Mouse (Mus musculus): ENCODE results near the gene Glmp. TPM values are rescaled to one million over a fixed set of nuclear protein-coding genes. Genes with fewer than 3 reads are reported as not detected.
"Not testable (repeated sequence)": the region's sequence is repeated elsewhere in the genome, so short reads cannot be mapped to it uniquely, and the experiment has no call there.

The Glmp gene
- total RNA-seq, 2 experiments from 2014 or later: 40.6 to 170 TPM

- peak; percentile 52 for ATAC-seq (ENCODE audit: poor library complexity, severe bottlenecking)
Measured at GRCm38 (mm10) chr3:88335436-88336053, 10.7 kb downstream of the Glmp start.

- peak; percentile 90 for ATAC-seq (ENCODE audit: poor library complexity, severe bottlenecking)
Measured at GRCm38 (mm10) chr3:88336058-88337013, 11.5 kb downstream of the Glmp start, which contains the start of the genes Tmem79 and Smg5. Gene Tmem79, minus strand, starts transcription at chr3:88336148. Gene Smg5, plus strand, starts transcription at chr3:88336260.

- peak; percentile 20 for ATAC-seq (ENCODE audit: poor library complexity, severe bottlenecking)
Measured at GRCm38 (mm10) chr3:88337367-88338020, 12.7 kb downstream of the Glmp start.

- no peak for ATAC-seq (ENCODE audit: poor library complexity, severe bottlenecking)
Measured at GRCm38 (mm10) chr3:88338316-88338715, 13.5 kb downstream of the Glmp start.

- ATAC-seq (ENCODE audit: poor library complexity, severe bottlenecking): no peak
Measured at GRCm38 (mm10) chr3:88339006-88339405, 14.2 kb downstream of the Glmp start.

- ATAC-seq (ENCODE audit: poor library complexity, severe bottlenecking): no peak
Measured at GRCm38 (mm10) chr3:88350732-88351131, 25.9 kb downstream of the Glmp start.

- ATAC-seq (ENCODE audit: poor library complexity, severe bottlenecking): no peak
Measured at GRCm38 (mm10) chr3:88352907-88353306, 28.1 kb downstream of the Glmp start.

GRCm38 (mm10) chr3:88354396-88355165 lies 29.8 kb downstream of the Glmp start:
- no peak for ATAC-seq (ENCODE audit: poor library complexity, severe bottlenecking)

GRCm38 (mm10) chr3:88359584-88359983 lies 34.8 kb downstream of the Glmp start:
- no peak for ATAC-seq (ENCODE audit: poor library complexity, severe bottlenecking)

- ATAC-seq (ENCODE audit: poor library complexity, severe bottlenecking): no peak
Measured at GRCm38 (mm10) chr3:88359989-88360388, 35.2 kb downstream of the Glmp start.

GRCm38 (mm10) chr3:88361096-88361495 lies 36.3 kb downstream of the Glmp start:
- ATAC-seq (ENCODE audit: poor library complexity, severe bottlenecking): no peak

GRCm38 (mm10) chr3:88361612-88362313 lies 36.9 kb downstream of the Glmp start:
- no peak for ATAC-seq (ENCODE audit: poor library complexity, severe bottlenecking)

- no peak for ATAC-seq (ENCODE audit: poor library complexity, severe bottlenecking)
Measured at GRCm38 (mm10) chr3:88363700-88364099, 38.9 kb downstream of the Glmp start.

GRCm38 (mm10) chr3:88364337-88364736 lies 39.5 kb downstream of the Glmp start, which contains the start of gene Paqr6:
Gene Paqr6, plus strand, starts transcription at chr3:88364584.
- no peak for ATAC-seq (ENCODE audit: poor library complexity, severe bottlenecking)

- ATAC-seq (ENCODE audit: poor library complexity, severe bottlenecking): no peak
Measured at GRCm38 (mm10) chr3:88365705-88366361, 41.0 kb downstream of the Glmp start.

GRCm38 (mm10) chr3:88366830-88367428 lies 42.1 kb downstream of the Glmp start:
- peak; percentile 80 for ATAC-seq (ENCODE audit: poor library complexity, severe bottlenecking)

GRCm38 (mm10) chr3:88367517-88367916 lies 42.7 kb downstream of the Glmp start:
- ATAC-seq (ENCODE audit: poor library complexity, severe bottlenecking): not testable (repeated sequence)

GRCm38 (mm10) chr3:88368511-88368910 lies 43.7 kb downstream of the Glmp start:
- not testable (repeated sequence) for ATAC-seq (ENCODE audit: poor library complexity, severe bottlenecking)

- not testable (repeated sequence) for ATAC-seq (ENCODE audit: poor library complexity, severe bottlenecking)
Measured at GRCm38 (mm10) chr3:88372643-88373042, 47.8 kb downstream of the Glmp start, which contains the start of gene Bglap3. Gene Bglap3, minus strand, starts transcription at chr3:88372743.
